8 mouse cellular contexts compared by ENCODE assay signal in the genomic region with DNA sequence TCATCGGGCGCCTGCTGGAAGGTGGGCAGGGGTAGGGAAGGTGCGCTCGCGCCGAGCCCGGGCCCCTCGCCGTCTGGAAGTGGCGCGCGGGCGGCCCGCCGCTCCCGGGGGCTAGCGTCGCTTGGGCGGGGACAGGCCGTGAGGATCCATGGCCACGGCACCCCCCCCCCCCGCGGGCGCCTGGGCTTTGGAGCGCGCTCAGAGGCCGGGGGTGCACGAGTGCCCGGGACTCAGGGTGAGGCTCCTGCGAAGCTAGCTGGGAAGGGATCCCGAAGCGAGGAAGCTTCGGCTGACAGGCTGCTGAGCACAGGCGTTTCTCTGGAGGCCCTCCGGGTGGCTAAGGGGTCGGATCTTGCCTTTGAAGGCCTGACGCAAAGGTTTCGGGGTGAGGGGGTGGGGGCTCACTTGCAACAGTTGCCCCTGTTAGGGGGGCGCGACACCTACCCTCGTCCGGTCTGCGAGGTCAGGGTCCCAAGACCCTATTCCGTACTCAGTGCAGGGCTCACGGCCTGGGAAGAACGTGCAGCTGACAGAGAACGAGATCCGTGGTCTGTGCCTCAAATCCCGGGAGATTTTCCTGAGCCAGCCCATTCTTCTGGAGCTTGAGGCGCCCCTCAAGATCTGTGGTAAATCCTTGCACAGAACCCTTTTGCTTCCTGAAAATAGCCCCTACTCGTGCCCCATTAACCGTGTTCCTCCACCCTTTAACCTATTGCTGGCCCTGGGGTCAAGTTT. TPM values are rescaled to one million over a fixed set of nuclear protein-coding genes. Genes with fewer than 3 reads are reported as not detected.
A peak's percentile ranks its signal among the peaks of the same experiment; 100 is the strongest.
DNase-seq lines count a peak whose midpoint lies in the region; ATAC-seq and TF ChIP-seq lines count a peak whose summit lies in the region.

No protein-coding gene starts in this region.

- H3K4me3 ChIP-seq in lung, embryonic 14.5 days (ENCODE audit: low read depth, low read length): peak overlapping the region; percentile 96
- H3K4me3 ChIP-seq in brown adipose tissue, adult 24 weeks (ENCODE audit: insufficient read depth, low read depth, low read length): peak overlapping the region; percentile 94
- peak overlapping the region; percentile 96 for H3K4me3 ChIP-seq in hindbrain, embryonic 11.5 days (ENCODE audit: low read depth, low read length)
- H3K4me3 ChIP-seq in midbrain, embryonic 13.5 days (replicated peaks): peak overlapping the region; percentile 97

- peak overlapping the region; percentile 95 for H3K9ac ChIP-seq in lung, embryonic 14.5 days
- peak overlapping the region; percentile 98 for H3K9ac ChIP-seq in hindbrain, embryonic 11.5 days (ENCODE audit: low read depth, low read length)
- peak overlapping the region; percentile 96 for H3K9ac ChIP-seq in midbrain, embryonic 13.5 days (replicated peaks)

- peak; percentile 62 for ATAC-seq in lung, embryonic 14.5 days (ENCODE audit: insufficient read depth)
- ATAC-seq in hindbrain, embryonic 11.5 days (ENCODE audit: low FRiP score): no peak; the same call in none of the 2 replicates
- ATAC-seq in midbrain, embryonic 13.5 days: peak; percentile 15

- peaks cover 11% of the 10 kb centered on the region for H3K4me1 ChIP-seq in lung, embryonic 14.5 days (ENCODE audit: insufficient read depth)
- peaks cover 17% of the 10 kb centered on the region for H3K4me1 ChIP-seq in brown adipose tissue, adult 24 weeks (ENCODE audit: control insufficient read depth, insufficient read depth, insufficient read length, low read length)
- peaks cover 5% of the 10 kb centered on the region; the same call in 1 of the 2 replicates for H3K4me1 ChIP-seq in hindbrain, embryonic 11.5 days (replicated peaks; ENCODE audit: control insufficient read depth, insufficient read depth, low read length)
- H3K4me1 ChIP-seq in midbrain, embryonic 13.5 days (replicated peaks): peaks cover 20% of the 10 kb centered on the region

- peaks cover 45% of the 10 kb centered on the region for H3K36me3 ChIP-seq in lung, embryonic 14.5 days (ENCODE audit: insufficient read depth)
- H3K36me3 ChIP-seq in hindbrain, embryonic 11.5 days (ENCODE audit: control insufficient read depth, insufficient read depth, low read length): peaks cover 11% of the 10 kb centered on the region
- peaks cover 42% of the 10 kb centered on the region for H3K36me3 ChIP-seq in midbrain, embryonic 13.5 days

- no peaks in the 10 kb centered on the region for H3K27me3 ChIP-seq in lung, embryonic 14.5 days (ENCODE audit: insufficient read depth, low read length)
- H3K27me3 ChIP-seq in hindbrain, embryonic 11.5 days (ENCODE audit: control insufficient read depth, insufficient read depth, low read length): no peaks in the 10 kb centered on the region
- no peaks in the 10 kb centered on the region for H3K27me3 ChIP-seq in midbrain, embryonic 13.5 days

- peak; percentile 45 for DNase-seq in lung, embryonic 14.5 days
- no peak for DNase-seq in lung, postnatal 14 days
- DNase-seq in hindbrain, embryonic 11.5 days (ENCODE audit: low spot score): peak; percentile 55
- no peak for DNase-seq in ovary, adult 18-20 months (ENCODE audit: low spot score)
- DNase-seq in ovary, postnatal 36 days (ENCODE audit: low spot score): no peak
- no peak for DNase-seq in T-cell, adult 2 months (ENCODE audit: low spot score)

- H3K4me2 ChIP-seq in lung, embryonic 14.5 days: peak overlapping the region; percentile 98
- H3K4me2 ChIP-seq in hindbrain, embryonic 11.5 days (replicated peaks; ENCODE audit: low read depth, low read length): peak overlapping the region; percentile 92
- peak overlapping the region; percentile 98 for H3K4me2 ChIP-seq in midbrain, embryonic 13.5 days (replicated peaks)

- WGBS in lung, embryonic 14.5 days: 1% methylated on average over 51 of the region's 52 CpGs
- under 1% methylated on average over 31 of the region's 52 CpGs for WGBS in hindbrain, embryonic 11.5 days
- under 1% methylated on average over 38 of the region's 52 CpGs for WGBS in midbrain, embryonic 13.5 days

- no peaks in the 10 kb centered on the region for H3K9me3 ChIP-seq in lung, embryonic 14.5 days (ENCODE audit: low read depth, low read length)
- H3K9me3 ChIP-seq in hindbrain, embryonic 11.5 days (ENCODE audit: control insufficient read depth, low read length): no peaks in the 10 kb centered on the region
- no peaks in the 10 kb centered on the region for H3K9me3 ChIP-seq in midbrain, embryonic 13.5 days

- peak overlapping the region; percentile 90 for H3K27ac ChIP-seq in lung, embryonic 14.5 days (ENCODE audit: low read depth)
- H3K27ac ChIP-seq in brown adipose tissue, adult 24 weeks (replicated peaks; ENCODE audit: low read depth, low read length): peak overlapping the region; percentile 84
- H3K27ac ChIP-seq in hindbrain, embryonic 11.5 days (ENCODE audit: low read depth, low read length): peak overlapping the region; percentile 84
- H3K27ac ChIP-seq in midbrain, embryonic 13.5 days: peak overlapping the region; percentile 91

- TF ChIP-seq CTCF in lung, embryonic 14.5 days (IDR thresholded peaks at IDR 0.05; ENCODE audit: low read depth): no peak

RNA-seq across cellular contexts. Expression of a gene that starts 0.6 kb away (rescaled TPM):
- polyA plus RNA-seq in lung, embryonic 14.5 days (2014; fragmentation: Nextera tagmentation; extraction: Ambion mirVana): 960 and 994 TPM in 2 replicates
- 265 and 309 TPM in 2 replicates for polyA plus RNA-seq in brown adipose tissue, adult 24 weeks (2012; ENCODE audit: insufficient read depth, insufficient read length, missing spikeins)
- polyA plus RNA-seq in hindbrain, embryonic 11.5 days (2014; fragmentation: Nextera tagmentation; extraction: Ambion mirVana): 868 and 927 TPM in 2 replicates
- polyA plus RNA-seq in midbrain, embryonic 13.5 days (2015; fragmentation: Nextera tagmentation; extraction: Ambion mirVana): 636 and 651 TPM in 2 replicates

RNA-seq across cellular contexts. Expression of a gene that starts 1.3 kb away (rescaled TPM):
- polyA plus RNA-seq in lung, embryonic 14.5 days (2014; fragmentation: Nextera tagmentation; extraction: Ambion mirVana): 1.8 and 2.4 TPM in 2 replicates
- 0.83 TPM in 1 of 2 replicates, not detected in the other for polyA plus RNA-seq in brown adipose tissue, adult 24 weeks (2012; ENCODE audit: insufficient read depth, insufficient read length, missing spikeins)
- polyA plus RNA-seq in hindbrain, embryonic 11.5 days (2014; fragmentation: Nextera tagmentation; extraction: Ambion mirVana): 0.79 and 0.96 TPM in 2 replicates
- polyA plus RNA-seq in midbrain, embryonic 13.5 days (2015; fragmentation: Nextera tagmentation; extraction: Ambion mirVana): 0.78 and 0.93 TPM in 2 replicates

RNA-seq across cellular contexts. Expression of a gene that starts 9.0 kb away (rescaled TPM):
- 42.1 and 47.4 TPM in 2 replicates for polyA plus RNA-seq in lung, embryonic 14.5 days (2014; fragmentation: Nextera tagmentation; extraction: Ambion mirVana)
- polyA plus RNA-seq in brown adipose tissue, adult 24 weeks (2012; ENCODE audit: insufficient read depth, insufficient read length, missing spikeins): 4.4 and 7.6 TPM in 2 replicates
- polyA plus RNA-seq in hindbrain, embryonic 11.5 days (2014; fragmentation: Nextera tagmentation; extraction: Ambion mirVana): 41.6 and 42.1 TPM in 2 replicates
- polyA plus RNA-seq in midbrain, embryonic 13.5 days (2015; fragmentation: Nextera tagmentation; extraction: Ambion mirVana): 24.9 and 26.3 TPM in 2 replicates

RNA-seq across cellular contexts. Expression of a gene that starts 17.1 kb away (rescaled TPM):
- polyA plus RNA-seq in lung, embryonic 14.5 days (2014; fragmentation: Nextera tagmentation; extraction: Ambion mirVana): 1.7 and 2.5 TPM in 2 replicates
- 2.1 and 3.1 TPM in 2 replicates for polyA plus RNA-seq in brown adipose tissue, adult 24 weeks (2012; ENCODE audit: insufficient read depth, insufficient read length, missing spikeins)
- 2.8 and 3.3 TPM in 2 replicates for polyA plus RNA-seq in hindbrain, embryonic 11.5 days (2014; fragmentation: Nextera tagmentation; extraction: Ambion mirVana)
- 4.2 and 4.8 TPM in 2 replicates for polyA plus RNA-seq in midbrain, embryonic 13.5 days (2015; fragmentation: Nextera tagmentation; extraction: Ambion mirVana)

RNA-seq across cellular contexts. Expression of a gene that starts 21.6 kb away (rescaled TPM):
- polyA plus RNA-seq in lung, embryonic 14.5 days (2014; fragmentation: Nextera tagmentation; extraction: Ambion mirVana): 4.4 and 5.0 TPM in 2 replicates
- not detected in 2 replicates for polyA plus RNA-seq in brown adipose tissue, adult 24 weeks (2012; ENCODE audit: insufficient read depth, insufficient read length, missing spikeins)
- polyA plus RNA-seq in hindbrain, embryonic 11.5 days (2014; fragmentation: Nextera tagmentation; extraction: Ambion mirVana): 0.82 and 0.90 TPM in 2 replicates
- polyA plus RNA-seq in midbrain, embryonic 13.5 days (2015; fragmentation: Nextera tagmentation; extraction: Ambion mirVana): 0.64 and 0.70 TPM in 2 replicates

Comparison
In these comparisons a context has a peak if more than half of its experiments do, and no peak if none do; other contexts are left out.
1. DNase-seq: peak in lung, embryonic 14.5 days (single experiment) and hindbrain, embryonic 11.5 days (single experiment); none in lung, postnatal 14 days (single experiment), ovary, adult 18-20 months (single experiment), ovary, postnatal 36 days (single experiment) and T-cell, adult 2 months (single experiment).
2. Peak in every context shown above with its lines, with median percentiles within 50 percentile points of each other: H3K27ac ChIP-seq, H3K4me2 ChIP-seq, H3K4me3 ChIP-seq and H3K9ac ChIP-seq.